Mouse (Mus musculus) hindbrain, embryonic 13.5 days (tissue): ENCODE measurements around the gene Atxn1. TPM values are rescaled to one million over a fixed set of nuclear protein-coding genes. Genes with fewer than 3 reads are reported as not detected.

Experiments used
- ATAC-seq: fragments of 200-750 bp; cut with Nextera tagmentation; 2 replicates; pipeline ENCODE4 v1.8.0; 2017; ENCODE audit warnings: moderate TSS enrichment; ENCODE audit not compliant: low FRiP score
- H3K27ac ChIP-seq: fragments of 300-500 bp; sonication (generic); 2 replicates; pipeline ENCODE4 v1.5.1; 2015; ENCODE audit warnings: inconsistent platforms, mild to moderate bottlenecking, moderate library complexity
- H3K27me3 ChIP-seq: fragments of 300-500 bp; sonication (generic); 2 replicates; pipeline ENCODE4 v1.6.1; 2015; ENCODE audit warnings: mild to moderate bottlenecking, inconsistent platforms
- H3K36me3 ChIP-seq: fragments of 300-500 bp; sonication (generic); 2 replicates; pipeline ENCODE4 v1.6.1; 2015; ENCODE audit warnings: mild to moderate bottlenecking, inconsistent platforms
- H3K4me1 ChIP-seq: fragments of 300-500 bp; sonication (generic); replicated peaks from 2 replicates; pipeline ENCODE4 v1.6.1; 2015; ENCODE audit warnings: inconsistent platforms
- H3K4me2 ChIP-seq: fragments of 300-500 bp; sonication (generic); 2 replicates; pipeline ENCODE4 v1.6.1; 2015; ENCODE audit warnings: inconsistent platforms, mild to moderate bottlenecking, moderate library complexity
- H3K4me3 ChIP-seq: fragments of 300-500 bp; sonication (generic); 2 replicates; pipeline ENCODE4 v1.5.1; 2015; ENCODE audit warnings: mild to moderate bottlenecking, inconsistent platforms
- H3K9ac ChIP-seq: fragments of 300-500 bp; sonication (generic); 2 replicates; pipeline ENCODE4 v1.6.1; 2015; ENCODE audit warnings: mild to moderate bottlenecking, inconsistent platforms
- H3K9me3 ChIP-seq: fragments of 300-500 bp; sonication (generic); 2 replicates; pipeline ENCODE4 v1.6.1; 2016; ENCODE audit warnings: inconsistent platforms
- WGBS: fragments of 180-500 bp; shearing (Covaris S2); methylation state at CpG from one replicate; pipeline ENCODE4 v1.1.7; 2015; 5-methylcytosine and 5-hydroxymethylcytosine counted together
- polyA plus RNA-seq: library from polyadenylated mRNA; unstranded; fragments of >200 nt; fragmentation: Nextera tagmentation; extraction: Ambion mirVana; gene quantifications from 2 replicates; pipeline ENCODE4 v1.2.1, GENCODE M21; 2015

The Atxn1 gene
- polyA plus RNA-seq, 1 experiment from 2014 or later = 8.1 TPM

DNA sequence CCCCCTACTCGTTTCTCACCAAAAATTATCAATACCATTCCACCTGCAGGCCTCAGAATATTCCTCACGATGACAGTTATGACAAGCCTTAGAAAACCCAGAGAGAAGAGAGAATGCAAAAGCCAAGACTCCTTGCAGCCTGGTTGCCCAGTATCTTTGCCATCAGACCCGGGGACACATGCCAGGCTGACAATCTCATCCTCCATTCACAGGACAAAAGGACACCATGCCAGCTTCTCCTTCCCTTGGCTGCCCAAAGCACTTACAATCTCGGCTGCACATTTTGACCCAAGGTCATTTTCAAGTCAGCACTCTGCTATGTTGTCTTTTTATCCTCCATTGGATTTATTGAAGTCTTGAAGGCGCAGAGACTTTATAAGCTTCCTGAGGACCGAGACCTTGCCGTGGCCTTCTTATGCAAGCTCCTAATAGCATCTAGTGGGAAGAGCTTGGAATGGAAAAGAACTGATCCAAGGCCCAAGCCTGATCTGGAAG lies 263.5 kb downstream of the Atxn1 start:
- Histone ChIP-seq H3K9me3 (no peaks in the 10 kb centered on the region), H3K36me3 (peaks cover 6% of the 10 kb centered on the region; the same call in 1 of the 2 replicates), H3K27ac (no peak overlapping the region), H3K9ac (no peak overlapping the region), H3K4me3 (no peak overlapping the region), H3K27me3 (no peaks in the 10 kb centered on the region), H3K4me1 (no peaks in the 10 kb centered on the region), H3K4me2 (no peak overlapping the region)
- 82% methylated on average over 7 of the region's 7 CpGs for WGBS
- ATAC-seq = no peak

DNA sequence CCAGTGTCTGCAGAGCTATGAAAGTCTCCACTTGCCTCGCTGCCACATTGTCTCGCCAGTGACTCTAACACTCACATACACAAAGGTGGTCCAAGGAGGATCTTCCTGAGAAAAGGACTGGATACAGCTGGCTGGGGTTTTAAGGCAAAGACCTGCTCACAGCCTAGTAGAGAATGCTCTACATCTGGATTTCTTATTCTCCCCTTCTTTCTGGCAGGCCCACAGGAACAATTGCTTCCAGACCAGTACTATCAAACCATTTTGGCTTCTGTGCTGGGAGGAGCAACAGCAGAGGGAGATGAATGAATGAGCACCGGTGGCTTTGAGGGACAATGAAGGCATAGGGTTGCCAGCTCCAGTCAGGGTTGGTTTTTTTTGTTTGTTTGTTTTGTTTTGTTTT lies 265.8 kb downstream of the Atxn1 start:
- no peak for ATAC-seq
- no peak overlapping the region for H3K4me3 ChIP-seq
- H3K4me2 ChIP-seq = no peak overlapping the region
- no peaks in the 10 kb centered on the region for H3K9me3 ChIP-seq
- no peaks in the 10 kb centered on the region for H3K27me3 ChIP-seq
- no peak overlapping the region for H3K9ac ChIP-seq
- H3K27ac ChIP-seq = no peak overlapping the region
- no peaks in the 10 kb centered on the region for H3K4me1 ChIP-seq
- H3K36me3 ChIP-seq = peaks cover 9% of the 10 kb centered on the region
- 83% methylated on average over 3 of the region's 3 CpGs for WGBS

DNA sequence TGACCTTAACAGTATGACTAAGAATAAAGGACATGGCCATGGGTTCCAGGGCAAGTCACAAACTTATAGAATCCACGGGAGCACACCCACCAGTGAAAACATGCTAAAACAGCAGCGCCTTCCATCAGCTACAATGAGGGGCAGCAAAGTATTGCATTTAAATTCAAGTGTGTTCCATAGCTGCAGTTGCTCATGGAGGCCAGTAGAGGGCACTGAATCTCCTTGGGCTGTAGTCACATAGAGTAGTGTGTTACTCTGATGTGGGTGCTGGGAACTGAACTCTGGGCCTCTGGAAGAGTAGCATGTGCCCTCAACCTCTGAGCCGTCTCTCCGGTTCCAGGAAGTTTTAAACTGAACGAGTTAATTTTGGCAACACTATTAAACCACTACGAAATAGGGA lies 268.8 kb downstream of the Atxn1 start:
- Histone ChIP-seq H3K27me3 (no peaks in the 10 kb centered on the region), H3K4me3 (no peak overlapping the region), H3K27ac (no peak overlapping the region), H3K9me3 (no peaks in the 10 kb centered on the region), H3K36me3 (peaks cover 9% of the 10 kb centered on the region), H3K9ac (no peak overlapping the region), H3K4me2 (no peak overlapping the region), H3K4me1 (0 out of 2 replicates have a peak, but pooled peaks cover 3% of the 10 kb centered on the region)
- ATAC-seq = no peak
- WGBS = 98% methylated on average over 6 of the region's 6 CpGs

DNA sequence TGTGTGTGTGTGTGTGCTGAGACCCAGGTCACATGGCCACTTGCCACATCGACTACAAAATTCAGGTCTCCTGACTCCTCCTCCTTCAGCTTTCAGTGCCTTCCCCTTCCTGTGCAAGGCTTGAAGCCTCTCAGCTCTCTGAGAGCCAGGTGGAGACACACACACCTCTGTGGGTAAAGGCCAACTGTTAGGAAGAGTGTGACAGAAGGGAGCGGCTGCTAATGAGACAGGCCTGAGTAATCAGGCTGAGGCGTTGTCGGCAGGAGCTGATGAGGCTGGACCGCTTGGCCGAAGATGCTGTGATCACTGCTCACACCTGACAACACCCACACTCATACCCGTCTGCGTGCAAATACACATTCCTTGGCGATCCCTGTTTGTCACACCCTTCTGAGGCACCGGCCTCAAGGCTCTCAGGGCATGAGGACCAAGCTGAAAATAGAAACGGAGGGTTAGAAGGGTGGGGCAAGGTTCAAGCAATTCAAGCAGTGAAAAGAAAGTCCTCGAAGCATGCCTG lies 269.8 kb downstream of the Atxn1 start:
- Histone ChIP-seq H3K27me3 (no peaks in the 10 kb centered on the region), H3K36me3 (peaks cover 9% of the 10 kb centered on the region), H3K4me1 (peaks cover 10% of the 10 kb centered on the region), H3K27ac (no peak overlapping the region), H3K4me3 (no peak overlapping the region), H3K9me3 (no peaks in the 10 kb centered on the region), H3K4me2 (no peak overlapping the region), H3K9ac (no peak overlapping the region)
- 90% methylated on average over 12 of the region's 12 CpGs for WGBS
- ATAC-seq = no peak

DNA sequence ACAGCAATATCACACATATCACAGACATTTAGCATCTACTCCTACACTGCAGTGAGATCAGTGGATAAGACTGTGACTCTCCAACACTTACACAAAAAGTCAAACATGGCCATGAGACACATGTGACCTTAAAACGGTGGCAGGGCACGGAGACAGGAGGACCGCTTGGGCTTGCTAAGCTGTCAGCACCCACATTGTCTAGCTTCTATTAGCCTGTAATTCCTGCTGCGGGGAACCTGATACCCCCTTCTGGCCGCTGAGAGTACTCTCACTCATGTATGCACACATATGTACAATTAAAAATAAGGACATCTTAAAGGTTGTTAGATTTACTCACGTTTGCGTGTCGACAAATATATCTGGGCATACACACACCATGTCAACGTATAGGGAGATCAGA lies 270.9 kb downstream of the Atxn1 start:
- peaks cover 9% of the 10 kb centered on the region for H3K36me3 ChIP-seq
- ATAC-seq = no peak
- no peaks in the 10 kb centered on the region for H3K27me3 ChIP-seq
- 89% methylated on average over 9 of the region's 9 CpGs for WGBS
- H3K4me3 ChIP-seq = no peak overlapping the region
- H3K4me2 ChIP-seq = no peak overlapping the region
- H3K27ac ChIP-seq = no peak overlapping the region
- H3K4me1 ChIP-seq = peaks cover 10% of the 10 kb centered on the region
- no peak overlapping the region for H3K9ac ChIP-seq
- H3K9me3 ChIP-seq = no peaks in the 10 kb centered on the region

DNA sequence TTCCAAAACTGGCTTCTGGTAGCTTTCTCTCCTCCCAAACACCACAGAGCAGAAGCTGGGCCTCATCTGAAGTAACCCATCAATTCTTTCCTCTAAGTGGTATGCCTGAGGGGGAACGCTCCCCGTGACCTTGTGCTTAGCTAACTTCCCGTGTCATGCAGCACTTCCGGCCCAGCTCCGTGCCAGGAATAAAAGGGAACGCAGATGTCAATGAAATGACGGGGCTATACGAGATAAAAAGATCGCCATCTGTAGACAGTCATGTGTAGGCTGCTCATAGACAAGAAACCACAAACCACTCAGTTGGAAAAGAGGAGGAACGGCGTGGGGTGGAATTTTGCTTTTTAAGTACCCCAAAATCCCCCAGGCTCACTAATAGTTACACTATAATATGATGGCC lies 271.3 kb downstream of the Atxn1 start:
- no peak overlapping the region for H3K4me3 ChIP-seq
- no peak for ATAC-seq
- 70% methylated on average over 11 of the region's 11 CpGs for WGBS
- H3K4me2 ChIP-seq = no peak overlapping the region
- H3K9me3 ChIP-seq = no peaks in the 10 kb centered on the region
- H3K9ac ChIP-seq = no peak overlapping the region
- H3K27ac ChIP-seq = no peak overlapping the region
- H3K36me3 ChIP-seq = peaks cover 9% of the 10 kb centered on the region
- H3K27me3 ChIP-seq = no peaks in the 10 kb centered on the region
- peaks cover 10% of the 10 kb centered on the region for H3K4me1 ChIP-seq

DNA sequence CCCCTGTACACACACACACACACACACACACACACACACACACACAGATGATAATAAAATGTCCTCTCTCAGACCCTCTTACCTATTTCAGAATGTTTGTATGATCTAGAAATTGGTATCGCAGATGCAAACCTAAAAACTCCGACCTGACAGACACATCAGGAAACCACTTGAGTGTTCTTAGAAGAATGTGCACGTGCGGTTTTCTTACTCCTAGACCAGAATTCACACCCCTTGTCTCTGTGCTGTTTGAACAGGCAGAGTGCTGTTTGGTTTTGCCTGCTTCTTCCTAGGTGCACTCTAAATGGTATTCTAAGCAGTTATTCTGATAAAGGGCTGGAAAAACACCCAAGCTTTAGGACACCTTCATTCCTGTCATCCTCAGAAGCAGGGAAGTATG lies 271.7 kb downstream of the Atxn1 start:
- WGBS = 90% methylated on average over 4 of the region's 4 CpGs
- peaks cover 9% of the 10 kb centered on the region for H3K36me3 ChIP-seq
- no peaks in the 10 kb centered on the region for H3K27me3 ChIP-seq
- ATAC-seq = no peak
- H3K9me3 ChIP-seq = no peaks in the 10 kb centered on the region
- no peak overlapping the region for H3K4me3 ChIP-seq
- H3K27ac ChIP-seq = no peak overlapping the region
- H3K4me1 ChIP-seq = peaks cover 10% of the 10 kb centered on the region
- H3K4me2 ChIP-seq = no peak overlapping the region
- no peak overlapping the region for H3K9ac ChIP-seq

DNA sequence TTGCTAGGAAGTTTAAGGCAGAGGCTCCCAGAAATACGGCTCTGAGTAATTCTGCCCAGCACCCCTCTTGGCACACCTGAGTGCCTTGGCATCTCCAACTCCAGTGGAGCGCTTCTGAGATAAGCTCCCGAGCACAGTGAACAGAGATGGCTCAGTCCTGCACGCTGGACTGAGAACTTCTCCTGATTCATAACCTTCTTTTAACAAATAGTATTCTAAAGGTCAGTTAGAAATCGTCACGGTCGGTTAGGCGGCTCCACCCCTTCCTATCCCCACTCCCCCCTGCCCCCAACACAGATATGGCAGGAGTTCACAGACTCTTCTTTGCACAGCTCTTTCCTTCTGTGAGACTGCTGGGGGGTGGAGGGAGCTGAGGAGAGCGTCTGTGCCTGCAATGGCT lies 272.4 kb downstream of the Atxn1 start:
- no peaks in the 10 kb centered on the region for H3K9me3 ChIP-seq
- H3K4me3 ChIP-seq = no peak overlapping the region
- no peaks in the 10 kb centered on the region for H3K27me3 ChIP-seq
- peaks cover 10% of the 10 kb centered on the region for H3K4me1 ChIP-seq
- no peak overlapping the region for H3K27ac ChIP-seq
- peaks cover 5% of the 10 kb centered on the region for H3K36me3 ChIP-seq
- WGBS = 68% methylated on average over 9 of the region's 9 CpGs
- ATAC-seq = no peak
- no peak overlapping the region for H3K4me2 ChIP-seq
- no peak overlapping the region for H3K9ac ChIP-seq

DNA sequence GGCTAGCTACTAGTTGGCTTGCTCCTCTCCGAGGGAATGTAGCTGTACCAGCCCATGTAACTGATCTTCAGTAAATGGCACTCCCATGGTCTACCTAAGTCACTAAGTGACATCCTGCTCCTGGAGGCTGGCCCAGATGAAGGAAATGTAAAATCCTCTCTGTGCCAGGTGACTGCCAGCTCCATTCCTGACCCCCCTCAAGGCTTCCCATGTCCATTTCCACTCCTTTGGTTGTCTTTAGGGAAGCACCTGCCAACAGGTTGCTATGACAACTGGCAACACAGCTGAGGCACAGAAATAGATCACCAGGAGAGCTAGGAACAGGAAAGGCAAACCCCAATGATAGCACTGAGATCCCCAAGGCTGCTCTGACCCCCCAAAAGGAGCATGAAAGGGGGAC lies 274.4 kb downstream of the Atxn1 start:
- WGBS = 92% methylated on average over 1 of the region's 1 CpGs
- H3K27me3 ChIP-seq = no peaks in the 10 kb centered on the region
- H3K4me2 ChIP-seq = no peak overlapping the region
- no peaks in the 10 kb centered on the region; the same call in 1 of the 2 replicates for H3K36me3 ChIP-seq
- H3K27ac ChIP-seq = no peak overlapping the region
- peaks cover 12% of the 10 kb centered on the region for H3K4me1 ChIP-seq
- no peaks in the 10 kb centered on the region for H3K9me3 ChIP-seq
- H3K4me3 ChIP-seq = no peak overlapping the region
- no peak for ATAC-seq
- H3K9ac ChIP-seq = no peak overlapping the region

DNA sequence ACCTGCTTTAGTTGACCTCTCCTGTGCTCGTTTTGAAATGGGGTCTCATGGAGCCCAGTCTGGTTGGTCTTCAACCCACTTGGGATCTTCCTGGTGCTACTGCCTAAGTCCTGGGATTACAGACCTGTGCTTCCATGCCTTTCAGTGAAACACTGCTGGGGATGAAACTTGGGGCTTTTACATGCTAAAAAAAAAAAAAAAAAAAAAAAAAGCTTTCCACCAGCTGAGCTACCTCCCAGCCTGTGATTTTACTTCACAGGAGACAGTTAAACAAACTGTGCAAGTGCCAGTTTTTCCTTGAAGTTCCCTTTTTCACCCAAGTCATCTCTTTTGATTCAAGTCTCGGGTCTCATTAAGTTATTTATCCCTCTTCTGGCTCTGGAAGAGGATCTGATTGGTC lies 275.9 kb downstream of the Atxn1 start:
- Histone ChIP-seq H3K36me3 (no peaks in the 10 kb centered on the region), H3K4me2 (no peak overlapping the region), H3K4me3 (no peak overlapping the region), H3K27ac (no peak overlapping the region), H3K27me3 (no peaks in the 10 kb centered on the region), H3K4me1 (peaks cover 17% of the 10 kb centered on the region), H3K9ac (no peak overlapping the region), H3K9me3 (no peaks in the 10 kb centered on the region)
- 54% methylated on average over 2 of the region's 2 CpGs for WGBS
- ATAC-seq = no peak

DNA sequence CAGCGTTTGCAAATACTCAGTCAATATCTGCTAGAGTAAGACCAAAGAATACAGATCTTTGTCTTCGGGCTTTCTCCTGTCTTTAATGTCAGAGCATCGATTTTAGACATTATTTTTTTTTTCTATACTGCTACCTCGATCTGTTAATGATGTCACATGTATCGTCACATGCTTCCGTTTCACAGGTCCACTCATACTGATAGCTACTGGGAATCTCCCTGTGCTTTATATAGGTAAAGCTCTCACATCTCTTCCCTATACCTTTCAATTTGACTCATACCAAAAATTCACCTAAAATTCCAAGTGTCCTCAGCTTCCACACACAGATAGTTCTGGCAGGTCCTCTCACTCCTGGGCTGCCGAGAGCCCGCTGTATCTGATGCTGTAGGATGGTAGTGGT lies 277.2 kb downstream of the Atxn1 start:
- peaks cover 15% of the 10 kb centered on the region for H3K4me1 ChIP-seq
- H3K9ac ChIP-seq = no peak overlapping the region
- 90% methylated on average over 8 of the region's 8 CpGs for WGBS
- H3K4me3 ChIP-seq = no peak overlapping the region
- H3K4me2 ChIP-seq = no peak overlapping the region
- ATAC-seq = no peak
- no peaks in the 10 kb centered on the region for H3K36me3 ChIP-seq
- H3K9me3 ChIP-seq = no peaks in the 10 kb centered on the region
- no peaks in the 10 kb centered on the region for H3K27me3 ChIP-seq
- H3K27ac ChIP-seq = no peak overlapping the region

DNA sequence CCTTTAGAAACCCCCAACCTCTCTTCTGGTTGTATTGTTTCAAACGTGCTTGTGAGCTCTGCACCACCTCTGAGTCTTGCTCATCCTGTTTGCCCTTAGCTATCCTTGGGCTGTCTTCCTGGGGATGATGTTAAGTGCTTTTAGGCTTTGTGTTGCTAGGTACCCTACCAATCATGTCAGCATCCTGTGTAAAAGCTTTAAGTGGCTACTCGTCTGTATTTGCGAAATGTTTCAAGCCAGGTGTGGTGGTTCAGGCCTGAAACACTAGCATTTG lies 278.6 kb downstream of the Atxn1 start:
- no peak overlapping the region for H3K9ac ChIP-seq
- H3K4me2 ChIP-seq = no peak overlapping the region
- H3K36me3 ChIP-seq = no peaks in the 10 kb centered on the region
- WGBS = 56% methylated on average over 3 of the region's 3 CpGs
- ATAC-seq = no peak
- no peaks in the 10 kb centered on the region for H3K9me3 ChIP-seq
- H3K27ac ChIP-seq = no peak overlapping the region
- peaks cover 15% of the 10 kb centered on the region for H3K4me1 ChIP-seq
- H3K27me3 ChIP-seq = no peaks in the 10 kb centered on the region
- no peak overlapping the region for H3K4me3 ChIP-seq

DNA sequence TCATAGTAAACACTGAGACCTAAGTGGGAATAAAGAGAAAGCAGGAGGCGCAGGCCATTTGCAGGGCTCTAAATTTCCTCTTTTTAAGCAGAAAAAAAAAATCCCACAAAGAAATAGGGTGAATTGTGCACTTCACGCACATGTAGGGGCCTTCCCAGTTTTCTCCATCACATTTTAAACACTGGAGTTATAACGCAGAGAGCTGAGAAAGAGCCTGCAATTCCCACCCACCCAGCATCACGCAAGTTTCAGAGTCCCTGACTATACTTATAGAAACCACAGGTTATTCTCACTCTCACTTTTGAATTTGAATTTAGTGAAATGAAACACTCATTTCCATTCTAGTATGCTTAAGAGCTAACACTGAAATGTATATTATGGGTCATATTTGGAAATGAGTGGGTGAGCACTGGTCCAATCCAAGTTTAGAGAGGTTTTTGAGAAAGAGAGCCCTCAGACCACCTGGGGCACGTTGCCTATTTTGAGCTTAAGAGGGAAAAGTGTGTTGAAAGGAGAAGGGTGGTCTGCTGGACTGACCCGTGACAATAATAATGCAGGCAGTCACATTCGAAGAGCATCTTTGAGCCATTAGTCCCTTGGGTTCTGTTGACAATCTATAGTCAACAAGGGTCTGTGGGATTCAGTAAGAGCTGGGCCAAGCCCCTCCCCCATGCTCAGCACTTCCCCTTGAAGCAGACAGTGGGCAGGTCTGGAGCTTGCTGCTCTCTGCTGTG lies 279.1 kb downstream of the Atxn1 start:
- no peak overlapping the region for H3K9ac ChIP-seq
- no peaks in the 10 kb centered on the region for H3K9me3 ChIP-seq
- no peaks in the 10 kb centered on the region for H3K36me3 ChIP-seq
- ATAC-seq = no peak
- H3K27ac ChIP-seq = no peak overlapping the region; the same call in 1 of the 2 replicates
- no peak overlapping the region for H3K4me2 ChIP-seq
- H3K27me3 ChIP-seq = no peaks in the 10 kb centered on the region
- no peak overlapping the region for H3K4me3 ChIP-seq
- peaks cover 14% of the 10 kb centered on the region for H3K4me1 ChIP-seq
- WGBS = 86% methylated on average over 7 of the region's 7 CpGs
